In the genomic region with DNA sequence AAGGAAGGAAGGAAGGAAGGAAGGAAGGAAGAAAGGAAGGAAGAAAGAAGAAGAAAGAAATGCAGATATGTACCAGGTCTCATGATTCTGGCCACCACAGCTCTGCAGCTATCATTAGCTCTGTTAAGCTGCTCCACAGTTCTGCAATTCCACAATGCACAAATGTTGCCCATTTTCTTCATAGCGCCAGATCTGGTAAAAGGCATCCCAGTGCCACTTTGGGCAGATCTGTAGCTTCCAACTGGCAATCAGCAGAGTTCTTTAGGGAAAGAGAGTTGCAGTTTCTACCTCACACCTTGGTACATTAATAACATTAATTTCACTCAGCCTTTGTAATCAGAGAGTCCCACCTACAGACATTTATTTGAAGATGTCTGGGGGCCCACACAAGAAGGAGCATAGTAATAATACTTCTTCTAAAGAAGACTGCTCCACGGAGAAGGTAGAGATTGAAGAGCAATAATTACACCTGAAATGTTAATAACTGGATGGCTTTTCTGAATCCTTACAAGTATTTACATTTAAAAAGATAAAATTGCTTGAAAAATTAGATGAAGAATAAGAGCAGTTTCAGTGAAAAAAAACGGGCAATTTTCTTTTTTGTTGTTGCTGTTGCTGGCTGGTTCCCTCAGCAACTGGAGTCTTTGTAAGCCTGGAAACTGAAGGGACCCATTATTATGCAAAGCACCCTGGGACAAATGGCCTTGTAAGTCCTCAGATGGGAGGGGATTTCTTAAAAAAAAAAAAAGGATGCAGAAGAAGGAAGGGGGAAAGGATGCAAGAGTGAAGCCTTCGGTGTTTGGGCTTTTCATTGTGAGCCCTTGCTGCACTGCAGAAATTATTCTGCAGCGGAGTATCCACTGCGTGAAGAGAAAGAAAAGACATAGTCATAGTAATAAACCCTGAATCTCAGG, we compare ENCODE assay signal across 12 mouse cellular contexts.
A peak's percentile ranks its signal among the peaks of the same experiment; 100 is the strongest.
DNase-seq lines count a peak whose midpoint lies in the region; ATAC-seq and TF ChIP-seq lines count a peak whose summit lies in the region.
"Had no signal": no experiment of that assay in that cellular context is flagged by ENCODE, and none has a peak within 500 bp of the region (broad histone marks: within the 10 kb centered on the region; RNA-seq: fewer than 3 reads in every experiment).

No protein-coding gene starts in this region.

- peak overlapping the region; percentile 30 for H3K4me2 ChIP-seq in hindbrain, embryonic 12.5 days (replicated peaks)
- peak overlapping the region; percentile 42 for H3K4me2 ChIP-seq in midbrain, embryonic 16.5 days (ENCODE audit: low read length)
- H3K4me2 ChIP-seq: embryonic facial prominence, embryonic 12.5 days; heart, embryonic 13.5 days; liver, embryonic 15.5 days had no signal

- no peak overlapping the region for H3K4me3 ChIP-seq in ES-E14 (ENCODE audit: insufficient read depth in 1 of 2, low read depth in 1 of 2, low read length in 2 of 2, poor library complexity in 1 of 2, severe bottlenecking in 1 of 2)
- no peak overlapping the region for H3K4me3 ChIP-seq in embryonic facial prominence, embryonic 10.5 days
- H3K4me3 ChIP-seq in hindbrain, embryonic 12.5 days: no peak overlapping the region
- H3K4me3 ChIP-seq in midbrain, embryonic 16.5 days (ENCODE audit: low read depth, low read length): no peak overlapping the region
- H3K4me3 ChIP-seq: embryonic facial prominence, embryonic 12.5 days; heart, embryonic 13.5 days; liver, embryonic 15.5 days had no signal

- in situ Hi-C loops in ES-E14 (cut with MboI; ENCODE audit: low sequenced_read_pairs in 2 of 2, unreplicated experiment in 2 of 2): no loop called here

- peak; percentile 67 for ATAC-seq in hindbrain, embryonic 12.5 days (ENCODE audit: low FRiP score)
- ATAC-seq in midbrain, embryonic 16.5 days: peak; percentile 73
- ATAC-seq: inflammation-experienced regulatory T-cells, adult 6 months had no signal

- H3K27ac ChIP-seq in ES-E14 (ENCODE audit: insufficient read depth, low read depth, low read length, poor library complexity, severe bottlenecking): no peak overlapping the region
- H3K27ac ChIP-seq in embryonic facial prominence, embryonic 10.5 days (replicated peaks): peak overlapping the region; percentile 14
- 0 out of 2 replicates have a peak overlapping the region, but pooled peaks have one; percentile 44 for H3K27ac ChIP-seq in hindbrain, embryonic 12.5 days
- H3K27ac ChIP-seq in midbrain, embryonic 16.5 days (ENCODE audit: low read length): peak overlapping the region; percentile 18; the same call in 1 of the 2 replicates
- H3K27ac ChIP-seq: embryonic facial prominence, embryonic 12.5 days; heart, embryonic 13.5 days; liver, embryonic 15.5 days had no signal

- intact Hi-C loops in left cerebral cortex, postnatal 14 days (cut with DNase I): no loop called here

- H3K27me3 ChIP-seq in embryonic facial prominence, embryonic 10.5 days (replicated peaks; ENCODE audit: low read depth, poor library complexity, severe bottlenecking): no peaks in the 10 kb centered on the region
- H3K27me3 ChIP-seq in hindbrain, embryonic 12.5 days: no peaks in the 10 kb centered on the region
- no peaks in the 10 kb centered on the region for H3K27me3 ChIP-seq in midbrain, embryonic 16.5 days (ENCODE audit: control insufficient read depth, insufficient read depth, low read depth, low read length)
- H3K27me3 ChIP-seq: embryonic facial prominence, embryonic 12.5 days; heart, embryonic 13.5 days; liver, embryonic 15.5 days had no signal

- no peaks in the 10 kb centered on the region for H3K9me3 ChIP-seq in ES-E14 (ENCODE audit: control insufficient read depth, insufficient read depth, low read depth, low read length)
- H3K9me3 ChIP-seq in embryonic facial prominence, embryonic 10.5 days: no peaks in the 10 kb centered on the region
- no peaks in the 10 kb centered on the region for H3K9me3 ChIP-seq in hindbrain, embryonic 12.5 days (replicated peaks)
- H3K9me3 ChIP-seq in midbrain, embryonic 16.5 days (replicated peaks; ENCODE audit: control insufficient read depth, low read length, poor library complexity, severe bottlenecking): no peaks in the 10 kb centered on the region
- H3K9me3 ChIP-seq: embryonic facial prominence, embryonic 12.5 days; heart, embryonic 13.5 days; liver, embryonic 15.5 days had no signal

- H3K9ac ChIP-seq in ES-E14 (ENCODE audit: insufficient read depth, low read depth, low read length, poor library complexity, severe bottlenecking): no peak overlapping the region
- no peak overlapping the region for H3K9ac ChIP-seq in hindbrain, embryonic 12.5 days
- H3K9ac ChIP-seq in midbrain, embryonic 16.5 days (ENCODE audit: low read depth, low read length): 0 out of 2 replicates have a peak overlapping the region, but pooled peaks have one; percentile 2
- H3K9ac ChIP-seq: embryonic facial prominence, embryonic 12.5 days; heart, embryonic 13.5 days; liver, embryonic 15.5 days had no signal

- H3K4me1 ChIP-seq in ES-E14 (ENCODE audit: control insufficient read depth in 2 of 2, insufficient read depth in 2 of 2, low read length in 2 of 2, poor library complexity in 1 of 2): peaks cover 0 to 4% of the 10 kb centered on the region in 2 experiments; a peak in 1 of 4 replicates
- H3K4me1 ChIP-seq in embryonic facial prominence, embryonic 10.5 days: peaks cover 35% of the 10 kb centered on the region
- H3K4me1 ChIP-seq in hindbrain, embryonic 12.5 days: peaks cover 22% of the 10 kb centered on the region
- 0 out of 2 replicates have a peak, but pooled peaks cover 5% of the 10 kb centered on the region for H3K4me1 ChIP-seq in midbrain, embryonic 16.5 days (ENCODE audit: control insufficient read depth, insufficient read depth, low read length)
- H3K4me1 ChIP-seq: liver, embryonic 15.5 days had no signal

- peak; percentile 62 for DNase-seq in ES-E14 (ENCODE audit: low read depth, low spot score)
- DNase-seq in embryonic facial prominence, embryonic 10.5 days (ENCODE audit: low spot score): no peak
- no peak for DNase-seq in left cerebral cortex, postnatal 14 days (ENCODE audit: low spot score in 2 of 2)
- DNase-seq in Muller cell, postnatal 12 days (ENCODE audit: inconsistent ontology term): no peak
- DNase-seq in heart, adult 9 months (ENCODE audit: low spot score in 2 of 2): no peak
- no peak for DNase-seq in ovary, postnatal 14 days (ENCODE audit: low spot score)

- no peaks in the 10 kb centered on the region for H3K36me3 ChIP-seq in ES-E14 (ENCODE audit: control insufficient read depth, insufficient read depth, low read length, poor library complexity, severe bottlenecking)
- no peaks in the 10 kb centered on the region for H3K36me3 ChIP-seq in embryonic facial prominence, embryonic 10.5 days (replicated peaks)
- H3K36me3 ChIP-seq in hindbrain, embryonic 12.5 days: no peaks in the 10 kb centered on the region
- H3K36me3 ChIP-seq in midbrain, embryonic 16.5 days (ENCODE audit: control insufficient read depth, insufficient read depth, low read length): no peaks in the 10 kb centered on the region
- H3K36me3 ChIP-seq: embryonic facial prominence, embryonic 12.5 days; heart, embryonic 13.5 days; liver, embryonic 15.5 days had no signal

- 17% methylated on average over 6 of the region's 6 CpGs for WGBS in embryonic facial prominence, embryonic 10.5 days
- WGBS in hindbrain, embryonic 12.5 days: 13% methylated on average over 6 of the region's 6 CpGs
- WGBS in midbrain, embryonic 16.5 days: 5% methylated on average over 6 of the region's 6 CpGs

TF ChIP-seq in ES-E14, 5 proteins besides CTCF, POLR2A, EP300 and RAD21:
- no peak; the same call in 1 of the 2 replicates for TF ChIP-seq CHD2 (IDR thresholded peaks at IDR 0.05; ENCODE audit: low read depth, low read length)
- no peak for TF ChIP-seq ZC3H11A (IDR thresholded peaks at IDR 0.05; ENCODE audit: borderline replicate concordance, low read depth, low read length)
- TF ChIP-seq MAFK (IDR thresholded peaks at IDR 0.05; ENCODE audit: insufficient read depth, low read depth, low read length): no peak
- no peak for TF ChIP-seq HCFC1 (IDR thresholded peaks at IDR 0.05; ENCODE audit: borderline replicate concordance, insufficient read depth, low read length)
- TF ChIP-seq ZNF384 (IDR thresholded peaks at IDR 0.05; ENCODE audit: low read depth, low read length): peak; percentile 98
